Mouse (Mus musculus): ENCODE measurements around the gene 1700123O20Rik. TPM values are rescaled to one million over a fixed set of nuclear protein-coding genes. Genes with fewer than 3 reads are reported as not detected.

Gene 1700123O20Rik
- polyA plus RNA-seq, 1 experiment from 2014 or later: 78.0 TPM

GRCm38 (mm10) chr14:54686522-54687143 is 617 bp downstream of the 1700123O20Rik start, which contains the start of gene Acin1:
Gene Acin1 (minus strand): TSS chr14:54686931.
- Histone ChIP-seq H3K4me3 (peak within 1 kb of the TSS; percentile 76), H3K9me3 (no peaks in the 10 kb centered on the region), H3K27ac (peak within 1 kb of the TSS; percentile 96), H3K9ac (peak within 1 kb of the TSS; percentile 94), H3K4me1 (replicated peaks) (peaks cover 41% of the 10 kb centered on the region), H3K27me3 (no peaks in the 10 kb centered on the region), H3K36me3 (peaks cover 32% of the 10 kb centered on the region), H3K4me2 (peak within 1 kb of the TSS; percentile 75)
- peak; percentile 99 for ATAC-seq (ENCODE audit: low FRiP score)
- WGBS: under 1% methylated on average over 44 of the region's 44 CpGs

- H3K36me3 ChIP-seq: peaks cover 29% of the 10 kb centered on the region
- peaks cover 41% of the 10 kb centered on the region for H3K4me1 ChIP-seq (replicated peaks)
- no peaks in the 10 kb centered on the region for H3K27me3 ChIP-seq
- H3K4me3 ChIP-seq: peak overlapping the region; percentile 76
- peak overlapping the region; percentile 74 for H3K27ac ChIP-seq
- ATAC-seq (ENCODE audit: low FRiP score): no peak
- H3K9ac ChIP-seq: peak overlapping the region; percentile 79
- H3K4me2 ChIP-seq: peak overlapping the region; percentile 62
- H3K9me3 ChIP-seq: no peaks in the 10 kb centered on the region
- 7% methylated on average over 8 of the region's 8 CpGs for WGBS
These were observed 1.2 kb downstream of the 1700123O20Rik start for GRCm38 (mm10) chr14:54687251-54687650.

DNA sequence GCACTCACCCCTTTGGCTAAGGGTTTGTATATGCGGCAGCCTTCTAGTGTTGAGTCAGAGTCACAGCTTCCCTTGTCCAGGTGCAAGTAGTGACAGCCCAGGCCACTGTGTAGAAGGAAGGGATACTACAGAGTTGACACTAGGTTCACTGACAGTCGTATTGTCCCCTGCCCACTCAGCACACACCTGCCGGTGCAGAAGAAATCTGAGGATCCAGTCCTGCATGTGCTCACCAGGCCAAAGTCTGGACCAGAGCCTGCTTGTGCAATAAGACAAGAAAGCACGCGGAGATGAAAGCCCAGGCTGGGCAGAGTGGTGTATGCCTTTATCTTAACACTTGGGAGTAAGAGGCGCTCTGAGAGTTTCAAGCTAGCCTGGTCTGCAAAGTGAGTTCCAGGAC is 9.0 kb downstream of the 1700123O20Rik start:
- H3K4me1 ChIP-seq (replicated peaks): no peaks in the 10 kb centered on the region
- H3K27ac ChIP-seq: no peak overlapping the region
- H3K36me3 ChIP-seq: peaks cover 35% of the 10 kb centered on the region
- H3K4me3 ChIP-seq: no peak overlapping the region
- H3K9ac ChIP-seq: no peak overlapping the region
- 88% methylated on average over 6 of the region's 6 CpGs for WGBS
- no peak for ATAC-seq (ENCODE audit: low FRiP score)
- H3K4me2 ChIP-seq: no peak overlapping the region
- no peaks in the 10 kb centered on the region for H3K27me3 ChIP-seq
- no peaks in the 10 kb centered on the region for H3K9me3 ChIP-seq

DNA sequence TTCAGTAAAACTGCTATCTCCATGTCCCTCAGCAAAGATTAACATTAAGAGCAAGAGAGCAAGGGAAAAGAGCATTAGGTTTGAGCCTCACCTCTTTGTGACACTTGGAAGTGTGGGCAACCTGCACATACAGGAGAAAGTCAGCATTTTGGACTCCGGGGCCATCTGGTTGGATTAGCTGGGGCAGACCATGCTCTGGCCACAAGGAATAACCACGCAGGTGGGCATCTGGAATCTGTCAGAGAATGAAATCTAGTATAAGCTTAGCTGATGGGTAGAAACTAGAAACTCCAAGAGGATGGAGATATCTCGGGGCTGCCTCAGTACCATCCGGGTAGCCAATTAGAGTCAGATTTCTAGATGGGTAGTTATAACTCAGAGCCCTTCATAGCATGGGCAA is 10.7 kb downstream of the 1700123O20Rik start:
- 93% methylated on average over 4 of the region's 4 CpGs for WGBS
- H3K27ac ChIP-seq: no peak overlapping the region
- no peak overlapping the region for H3K4me3 ChIP-seq
- H3K4me1 ChIP-seq (replicated peaks): no peaks in the 10 kb centered on the region
- no peaks in the 10 kb centered on the region for H3K27me3 ChIP-seq
- peaks cover 24% of the 10 kb centered on the region for H3K36me3 ChIP-seq
- H3K9ac ChIP-seq: no peak overlapping the region
- no peak for ATAC-seq (ENCODE audit: low FRiP score)
- no peak overlapping the region for H3K4me2 ChIP-seq
- H3K9me3 ChIP-seq: no peaks in the 10 kb centered on the region

DNA sequence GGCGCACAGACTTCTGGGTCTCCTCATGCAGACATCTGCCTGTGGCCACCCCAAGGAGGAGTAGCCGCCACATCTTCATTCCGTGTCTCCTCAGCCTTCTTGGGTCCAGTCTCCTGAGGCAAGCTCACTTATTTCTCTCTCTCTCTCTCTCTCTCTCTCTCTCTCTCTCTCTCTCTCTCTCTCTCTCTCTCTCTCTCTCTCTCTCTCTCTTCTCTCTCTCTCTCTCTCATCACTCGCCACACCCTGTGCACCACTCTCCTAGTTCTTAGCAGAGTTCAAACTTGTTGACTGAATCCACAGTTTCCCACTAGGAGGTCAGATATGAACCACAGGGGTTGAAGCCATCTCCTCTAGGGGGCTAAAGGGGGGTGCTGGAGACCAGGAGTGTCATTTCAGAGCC is 12.7 kb downstream of the 1700123O20Rik start, which contains the start of gene Gm29776:
TSS of gene Gm29776 (minus strand) at position 101 of the 400 bp plus-strand sequence.
- 81% methylated on average over 4 of the region's 4 CpGs for WGBS
- no peak within 1 kb of the TSS for H3K27ac ChIP-seq
- H3K9me3 ChIP-seq: no peaks in the 10 kb centered on the region
- H3K4me2 ChIP-seq: no peak within 1 kb of the TSS
- peaks cover 7% of the 10 kb centered on the region; the same call in 1 of the 2 replicates for H3K27me3 ChIP-seq
- peaks cover 10% of the 10 kb centered on the region for H3K36me3 ChIP-seq
- H3K9ac ChIP-seq: no peak within 1 kb of the TSS
- H3K4me1 ChIP-seq (replicated peaks): no peaks in the 10 kb centered on the region
- ATAC-seq (ENCODE audit: low FRiP score): no peak
- H3K4me3 ChIP-seq: no peak within 1 kb of the TSS

- Histone ChIP-seq H3K27me3 (peaks cover 7% of the 10 kb centered on the region; the same call in 1 of the 2 replicates), H3K4me2 (no peak overlapping the region), H3K27ac (no peak overlapping the region), H3K4me1 (replicated peaks) (no peaks in the 10 kb centered on the region), H3K9ac (no peak overlapping the region), H3K4me3 (no peak overlapping the region), H3K36me3 (peaks cover 4% of the 10 kb centered on the region), H3K9me3 (no peaks in the 10 kb centered on the region)
- ATAC-seq (ENCODE audit: low FRiP score): no peak
- WGBS: 53% methylated on average over 3 of the region's 3 CpGs
These were observed 13.6 kb downstream of the 1700123O20Rik start for GRCm38 (mm10) chr14:54699586-54699985.

DNA sequence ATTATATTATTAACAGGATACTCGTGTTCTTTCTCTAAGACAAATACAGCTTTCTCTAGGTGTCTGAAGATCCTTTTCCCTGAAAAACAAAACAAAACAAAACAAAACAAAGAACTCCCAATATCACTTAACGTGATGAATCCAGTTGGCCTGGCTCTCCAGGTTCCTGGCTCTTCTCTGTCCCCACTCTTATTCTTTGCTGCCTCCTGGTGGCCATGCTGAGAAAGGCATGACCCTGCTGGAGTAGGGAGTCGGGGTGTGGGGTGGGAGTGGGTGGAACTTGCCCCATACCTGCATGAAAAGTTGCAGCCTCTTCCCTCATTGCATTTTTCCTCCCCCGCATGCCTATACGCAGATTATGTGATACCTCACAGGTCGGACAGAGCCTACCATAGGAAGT is 15.3 kb downstream of the 1700123O20Rik start:
- Histone ChIP-seq H3K4me3 (no peak overlapping the region), H3K27me3 (peaks cover 7% of the 10 kb centered on the region; the same call in 1 of the 2 replicates), H3K4me2 (no peak overlapping the region), H3K9me3 (no peaks in the 10 kb centered on the region), H3K36me3 (no peaks in the 10 kb centered on the region), H3K4me1 (replicated peaks) (no peaks in the 10 kb centered on the region), H3K9ac (no peak overlapping the region), H3K27ac (no peak overlapping the region)
- ATAC-seq (ENCODE audit: low FRiP score): no peak
- WGBS: 9% methylated on average over 6 of the region's 6 CpGs

- ATAC-seq (ENCODE audit: low FRiP score): no peak
- WGBS: 83% methylated on average over 10 of the region's 10 CpGs
- H3K27ac ChIP-seq: no peak overlapping the region
- H3K4me1 ChIP-seq (replicated peaks): no peaks in the 10 kb centered on the region
- H3K9ac ChIP-seq: no peak overlapping the region
- H3K9me3 ChIP-seq: no peaks in the 10 kb centered on the region
- H3K4me3 ChIP-seq: no peak overlapping the region
- no peak overlapping the region for H3K4me2 ChIP-seq
- H3K36me3 ChIP-seq: no peaks in the 10 kb centered on the region
- peaks cover 7% of the 10 kb centered on the region; the same call in 1 of the 2 replicates for H3K27me3 ChIP-seq
These were observed 17.2 kb downstream of the 1700123O20Rik start for GRCm38 (mm10) chr14:54703207-54703606.

- no peak for ATAC-seq (ENCODE audit: low FRiP score)
- Histone ChIP-seq H3K27me3 (peaks cover 7% of the 10 kb centered on the region; the same call in 1 of the 2 replicates), H3K4me1 (replicated peaks) (no peaks in the 10 kb centered on the region), H3K4me2 (no peak overlapping the region), H3K4me3 (no peak overlapping the region), H3K9me3 (no peaks in the 10 kb centered on the region), H3K9ac (no peak overlapping the region), H3K36me3 (no peaks in the 10 kb centered on the region), H3K27ac (no peak overlapping the region)
- WGBS: 69% methylated on average over 5 of the region's 5 CpGs
These were observed 19.8 kb downstream of the 1700123O20Rik start for GRCm38 (mm10) chr14:54705844-54706243.

GRCm38 (mm10) chr14:54706589-54707320 is 20.7 kb downstream of the 1700123O20Rik start:
- no peak overlapping the region for H3K4me3 ChIP-seq
- H3K27me3 ChIP-seq: peaks cover 7% of the 10 kb centered on the region; the same call in 1 of the 2 replicates
- no peaks in the 10 kb centered on the region for H3K4me1 ChIP-seq (replicated peaks)
- ATAC-seq (ENCODE audit: low FRiP score): no peak
- H3K9me3 ChIP-seq: no peaks in the 10 kb centered on the region
- no peak overlapping the region for H3K4me2 ChIP-seq
- no peaks in the 10 kb centered on the region for H3K36me3 ChIP-seq
- no peak overlapping the region for H3K27ac ChIP-seq
- WGBS: 52% methylated on average over 17 of the region's 17 CpGs
- 0 out of 2 replicates have a peak overlapping the region, but pooled peaks have one; percentile 3 for H3K9ac ChIP-seq

DNA sequence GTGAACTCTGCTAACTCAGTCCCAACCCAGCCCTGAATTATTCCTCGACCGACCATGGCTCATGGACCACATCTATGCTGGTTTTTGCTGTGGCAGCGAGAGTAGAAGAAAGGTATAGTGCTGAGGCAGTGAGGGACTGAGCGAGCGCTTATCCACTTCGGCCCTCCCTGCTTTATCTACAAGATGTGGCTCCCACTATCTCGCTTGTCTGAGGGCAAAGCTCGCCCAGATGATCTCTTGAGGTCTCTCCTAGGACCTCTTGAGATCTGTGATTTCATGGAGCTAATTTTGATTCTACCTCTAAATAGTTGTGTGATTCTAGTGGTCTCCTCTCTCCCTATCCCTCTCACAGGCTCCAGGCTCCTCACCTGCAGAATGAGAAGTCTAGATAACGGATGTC is 23.0 kb downstream of the 1700123O20Rik start:
- Histone ChIP-seq H3K27ac (no peak overlapping the region), H3K36me3 (no peaks in the 10 kb centered on the region), H3K4me1 (replicated peaks) (no peaks in the 10 kb centered on the region), H3K9ac (no peak overlapping the region), H3K9me3 (no peaks in the 10 kb centered on the region), H3K4me2 (no peak overlapping the region), H3K4me3 (no peak overlapping the region), H3K27me3 (no peaks in the 10 kb centered on the region)
- WGBS: 87% methylated on average over 9 of the region's 9 CpGs
- ATAC-seq (ENCODE audit: low FRiP score): no peak

DNA sequence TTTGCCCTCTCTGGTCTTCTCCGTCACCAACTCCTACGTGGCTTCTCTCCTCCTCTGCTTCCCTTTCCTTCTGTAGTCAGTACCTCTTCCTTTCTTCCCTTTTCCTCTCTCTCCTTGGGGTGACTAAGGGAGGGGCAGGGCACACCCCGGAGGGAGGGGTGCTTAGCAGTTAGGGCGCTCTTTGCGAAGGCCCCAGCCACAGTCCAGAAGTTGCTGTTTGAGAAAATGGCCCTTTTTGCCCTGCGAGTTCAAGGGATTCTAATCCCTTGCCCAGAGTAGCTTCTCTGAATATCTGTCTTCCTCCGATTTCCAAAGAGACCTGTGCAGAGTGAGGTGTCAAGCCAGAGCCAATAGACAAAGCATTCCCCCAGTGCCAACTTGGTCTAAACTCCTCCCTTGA is 26.1 kb downstream of the 1700123O20Rik start, which contains the start of gene Cebpe:
TSS of gene Cebpe (minus strand) at position 101 of the 400 bp plus-strand sequence.
- Histone ChIP-seq H3K9ac (no peak within 1 kb of the TSS), H3K27ac (no peak within 1 kb of the TSS), H3K9me3 (no peaks in the 10 kb centered on the region), H3K4me3 (no peak within 1 kb of the TSS), H3K36me3 (no peaks in the 10 kb centered on the region), H3K27me3 (0 out of 2 replicates have a peak, but pooled peaks cover 3% of the 10 kb centered on the region), H3K4me1 (replicated peaks) (peaks cover 11% of the 10 kb centered on the region), H3K4me2 (no peak within 1 kb of the TSS)
- ATAC-seq (ENCODE audit: low FRiP score): no peak
- 83% methylated on average over 7 of the region's 7 CpGs for WGBS

All from hindbrain, embryonic 13.5 days (tissue).